Comparison of ENCODE assay signal across 18 mouse cellular contexts in the genomic region with DNA sequence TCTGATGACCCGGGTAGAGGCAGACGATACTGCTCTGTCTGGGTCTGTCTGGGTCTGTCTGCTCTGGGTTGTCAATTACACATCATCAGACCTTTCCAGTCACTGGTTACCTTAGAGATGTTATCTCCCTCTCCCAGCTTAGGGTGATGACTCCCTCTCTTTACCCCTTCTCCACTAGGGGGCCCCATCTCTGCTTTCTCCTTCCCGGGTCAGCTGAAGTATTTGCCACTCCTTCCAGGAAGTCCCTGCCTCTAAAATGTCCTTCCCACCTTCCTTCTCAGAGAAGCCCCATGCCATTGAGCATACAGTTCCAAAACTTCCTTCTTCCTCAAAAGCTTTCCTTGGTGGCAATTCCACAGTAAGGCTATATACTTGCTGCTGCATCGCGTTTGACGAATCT. TPM values are rescaled to one million over a fixed set of nuclear protein-coding genes. Genes with fewer than 3 reads are reported as not detected.
DNase-seq lines count a peak whose midpoint lies in the region; ATAC-seq and TF ChIP-seq lines count a peak whose summit lies in the region.
"Had no signal": no experiment of that assay in that cellular context is flagged by ENCODE, and none has a peak within 500 bp of the region (broad histone marks: within the 10 kb centered on the region; RNA-seq: fewer than 3 reads in every experiment).

No protein-coding gene starts in this region.

- ATAC-seq in forebrain, postnatal 0 days = no peak
- ATAC-seq in forebrain, embryonic 11.5 days (replicated peaks; ENCODE audit: low FRiP score) = no peak
- ATAC-seq in liver, postnatal 0 days = no peak
- no peak for ATAC-seq in liver, embryonic 12.5 days
- ATAC-seq: forebrain, embryonic 13.5 days; hindbrain, postnatal 0 days had no signal

- no peak overlapping the region for H3K4me3 ChIP-seq in forebrain, postnatal 0 days (ENCODE audit: low read depth, low read length)
- H3K4me3 ChIP-seq in forebrain, embryonic 11.5 days (ENCODE audit: low read depth, low read length) = no peak overlapping the region
- no peak overlapping the region for H3K4me3 ChIP-seq in liver, postnatal 0 days (ENCODE audit: low read depth, low read length)
- no peak overlapping the region for H3K4me3 ChIP-seq in liver, embryonic 12.5 days
- H3K4me3 ChIP-seq: embryonic facial prominence, embryonic 15.5 days; forebrain, embryonic 13.5 days; neural tube, embryonic 12.5 days had no signal

- H3K4me1 ChIP-seq in forebrain, postnatal 0 days (ENCODE audit: insufficient read depth) = no peaks in the 10 kb centered on the region
- H3K4me1 ChIP-seq in forebrain, embryonic 11.5 days (replicated peaks; ENCODE audit: control insufficient read depth, insufficient read depth, low read length) = no peaks in the 10 kb centered on the region
- H3K4me1 ChIP-seq in liver, postnatal 0 days (ENCODE audit: insufficient read depth) = no peaks in the 10 kb centered on the region
- no peaks in the 10 kb centered on the region for H3K4me1 ChIP-seq in liver, embryonic 12.5 days
- H3K4me1 ChIP-seq: forebrain, embryonic 13.5 days; neural tube, embryonic 12.5 days had no signal

- WGBS in forebrain, postnatal 0 days = 77% methylated on average over 6 of the region's 6 CpGs
- WGBS in forebrain, embryonic 11.5 days = 71% methylated on average over 6 of the region's 6 CpGs
- 58% methylated on average over 6 of the region's 6 CpGs for WGBS in liver, postnatal 0 days (ENCODE audit: insufficient replicate concordance)
- 52% methylated on average over 6 of the region's 6 CpGs for WGBS in liver, embryonic 12.5 days (ENCODE audit: insufficient replicate concordance)

- H3K9me3 ChIP-seq in forebrain, postnatal 0 days (ENCODE audit: low read length) = no peaks in the 10 kb centered on the region
- H3K9me3 ChIP-seq in forebrain, embryonic 11.5 days (ENCODE audit: control insufficient read depth, low read length) = no peaks in the 10 kb centered on the region
- no peaks in the 10 kb centered on the region for H3K9me3 ChIP-seq in liver, postnatal 0 days (ENCODE audit: low read length)
- H3K9me3 ChIP-seq in liver, embryonic 12.5 days (replicated peaks) = no peaks in the 10 kb centered on the region
- H3K9me3 ChIP-seq: embryonic facial prominence, embryonic 15.5 days; forebrain, embryonic 13.5 days; neural tube, embryonic 12.5 days had no signal

- H3K9ac ChIP-seq in forebrain, postnatal 0 days = no peak overlapping the region
- no peak overlapping the region for H3K9ac ChIP-seq in forebrain, embryonic 11.5 days (ENCODE audit: low read length)
- no peak overlapping the region for H3K9ac ChIP-seq in liver, postnatal 0 days (replicated peaks)
- no peak overlapping the region for H3K9ac ChIP-seq in liver, embryonic 12.5 days
- H3K9ac ChIP-seq: embryonic facial prominence, embryonic 15.5 days; forebrain, embryonic 13.5 days; neural tube, embryonic 12.5 days had no signal

- no peak overlapping the region for H3K27ac ChIP-seq in forebrain, postnatal 0 days (ENCODE audit: low read depth, low read length)
- H3K27ac ChIP-seq in forebrain, embryonic 11.5 days (ENCODE audit: low read depth, low read length) = no peak overlapping the region
- no peak overlapping the region for H3K27ac ChIP-seq in liver, postnatal 0 days (ENCODE audit: low read depth)
- no peak overlapping the region for H3K27ac ChIP-seq in liver, embryonic 12.5 days
- H3K27ac ChIP-seq: embryonic facial prominence, embryonic 15.5 days; forebrain, embryonic 13.5 days; hindbrain, postnatal 0 days; neural tube, embryonic 12.5 days had no signal

- no peak overlapping the region for H3K4me2 ChIP-seq in forebrain, postnatal 0 days (ENCODE audit: low read depth)
- no peak overlapping the region for H3K4me2 ChIP-seq in forebrain, embryonic 11.5 days (ENCODE audit: low read depth, low read length, severe bottlenecking)
- no peak overlapping the region for H3K4me2 ChIP-seq in liver, postnatal 0 days (ENCODE audit: low read depth, low read length)
- H3K4me2 ChIP-seq in liver, embryonic 12.5 days = no peak overlapping the region
- H3K4me2 ChIP-seq: embryonic facial prominence, embryonic 15.5 days; forebrain, embryonic 13.5 days; neural tube, embryonic 12.5 days had no signal

- no peak for TF ChIP-seq EP300 in liver, postnatal 0 days (IDR thresholded peaks at IDR 0.05; ENCODE audit: low read depth)

- DNase-seq in forebrain, postnatal 0 days = no peak
- no peak for DNase-seq in forebrain, embryonic 11.5 days (ENCODE audit: low spot score)
- DNase-seq in liver, postnatal 0 days = no peak
- DNase-seq in 416B (ENCODE audit: low read depth) (peak; percentile 17), ZHBTc4 (ENCODE audit: low read depth, low spot score) (peak; percentile 94)
- DNase-seq in cerebellum, postnatal 25 days = no peak
- no peak for DNase-seq in left cerebral cortex, postnatal 25 days (ENCODE audit: low spot score in 2 of 2)
- DNase-seq: adrenal gland, postnatal 10 days; cerebellum, postnatal 10 days; heart, postnatal 14 days; kidney, postnatal 14 days; midbrain, embryonic 14.5 days; spleen, adult 18-20 months had no signal

- intact Hi-C loops in left cerebral cortex, postnatal 25 days (cut with DNase I) = no loop called here

- 0 out of 2 replicates have a peak, but pooled peaks have one; percentile 19 for TF ChIP-seq CTCF in forebrain, postnatal 0 days (IDR thresholded peaks at IDR 0.05; ENCODE audit: low read depth)
- peak; percentile 39 for TF ChIP-seq CTCF in liver, postnatal 0 days (IDR thresholded peaks at IDR 0.05; ENCODE audit: low read depth)

- H3K36me3 ChIP-seq in forebrain, postnatal 0 days (ENCODE audit: insufficient read depth) = no peaks in the 10 kb centered on the region
- H3K36me3 ChIP-seq in forebrain, embryonic 11.5 days (ENCODE audit: control insufficient read depth, insufficient read depth, low read length) = no peaks in the 10 kb centered on the region
- no peaks in the 10 kb centered on the region for H3K36me3 ChIP-seq in liver, postnatal 0 days (replicated peaks; ENCODE audit: insufficient read depth, low read length)
- no peaks in the 10 kb centered on the region for H3K36me3 ChIP-seq in liver, embryonic 12.5 days
- H3K36me3 ChIP-seq: embryonic facial prominence, embryonic 15.5 days; neural tube, embryonic 12.5 days had no signal

- no peaks in the 10 kb centered on the region for H3K27me3 ChIP-seq in forebrain, postnatal 0 days (ENCODE audit: insufficient read depth, low read length)
- no peaks in the 10 kb centered on the region for H3K27me3 ChIP-seq in forebrain, embryonic 11.5 days (ENCODE audit: control insufficient read depth, insufficient read depth, low read length)
- H3K27me3 ChIP-seq in liver, postnatal 0 days (ENCODE audit: insufficient read depth, low read length) = no peaks in the 10 kb centered on the region
- peaks cover 42% of the 10 kb centered on the region for H3K27me3 ChIP-seq in liver, embryonic 12.5 days (replicated peaks)
- H3K27me3 ChIP-seq: forebrain, embryonic 13.5 days had no signal

RNA-seq across cellular contexts. Expression of gene Gli2, which starts 21.5 kb away (rescaled TPM):
- 0.92 and 4.4 TPM in 2 replicates for total RNA-seq in forebrain, postnatal 0 days (2014; rRNA removed)
- polyA plus RNA-seq in forebrain, postnatal 0 days (2015; fragmentation: Nextera tagmentation; extraction: Ambion mirVana) = 0.63 and 1.3 TPM in 2 replicates
- 16.0 and 16.3 TPM in 2 replicates for polyA plus RNA-seq in forebrain, embryonic 11.5 days (2014; fragmentation: Nextera tagmentation; extraction: Ambion mirVana)
- polyA plus RNA-seq in liver, postnatal 0 days (2015; fragmentation: Nextera tagmentation; extraction: Ambion mirVana) = 0.27 and 0.28 TPM in 2 replicates
- polyA plus RNA-seq in liver, embryonic 12.5 days (2016; fragmentation: Nextera tagmentation; extraction: Ambion mirVana) = 0.87 and 1.1 TPM in 2 replicates
- 1 to 10 TPM; 2.7 to 3.4 TPM for total RNA-seq in left cerebral cortex, postnatal 25 days (2021)

Comparison
In these comparisons a context has a peak if more than half of its experiments do, and no peak if none do; other contexts are left out.
1. DNase-seq: peak in 416B (single experiment) and ZHBTc4 (single experiment); none in forebrain, postnatal 0 days (single experiment), forebrain, embryonic 11.5 days (single experiment), liver, postnatal 0 days (single experiment), cerebellum, postnatal 25 days (0 of 2) and left cerebral cortex, postnatal 25 days (0 of 2).